Mouse (Mus musculus) lung, embryonic 16.5 days (tissue): ENCODE measurements around the gene Apof. TPM values are rescaled to one million over a fixed set of nuclear protein-coding genes. Genes with fewer than 3 reads are reported as not detected.
"Not testable (repeated sequence)": the region's sequence is repeated elsewhere in the genome, so short reads cannot be mapped to it uniquely, and the experiment has no call there.

Source experiments
- ATAC-seq: fragments of 200-750 bp; cut with Nextera tagmentation; 2 replicates; pipeline ENCODE4 v1.8.0; 2017; ENCODE audit warnings: low read depth, mild to moderate bottlenecking, moderate library complexity
- H3K27ac ChIP-seq: fragments of 300-500 bp; sonication (generic); 2 replicates; pipeline ENCODE4 v1.5.1; 2014; ENCODE audit warnings: mild to moderate bottlenecking, control low read depth, low read length
- H3K27me3 ChIP-seq: fragments of 300-500 bp; sonication (generic); 2 replicates; pipeline ENCODE4 v1.6.1; 2014; ENCODE audit warnings: low read depth, low read length, mixed read lengths; ENCODE audit not compliant: control insufficient read depth, insufficient read depth
- H3K36me3 ChIP-seq: fragments of 300-500 bp; sonication (generic); 2 replicates; pipeline ENCODE4 v1.6.1; 2014; ENCODE audit warnings: low read length; ENCODE audit not compliant: control insufficient read depth, insufficient read depth
- H3K4me1 ChIP-seq: fragments of 300-500 bp; sonication (generic); replicated peaks from 2 replicates; pipeline ENCODE4 v1.6.1; 2014; ENCODE audit warnings: low read length, mixed read lengths; ENCODE audit not compliant: control insufficient read depth, insufficient read depth
- H3K4me2 ChIP-seq: fragments of 300-500 bp; sonication (generic); 2 replicates; pipeline ENCODE4 v1.6.1; 2014; ENCODE audit warnings: low read depth, low read length, control low read depth
- H3K4me3 ChIP-seq: fragments of 300-500 bp; sonication (generic); 2 replicates; pipeline ENCODE4 v1.5.1; 2014; ENCODE audit warnings: mild to moderate bottlenecking, low read length, control low read depth
- H3K9ac ChIP-seq: fragments of 300-500 bp; sonication (generic); 2 replicates; pipeline ENCODE4 v1.6.1; 2014; ENCODE audit warnings: low read length, control low read depth
- H3K9me3 ChIP-seq: fragments of 300-500 bp; sonication (generic); 2 replicates; pipeline ENCODE4 v1.6.1; 2016; ENCODE audit warnings: low read length; ENCODE audit not compliant: control insufficient read depth
- WGBS: fragments of 180-500 bp; shearing (Covaris S2); extraction: QIAGEN DNeasy Blood & Tissue Kit; methylation state at CpG from one replicate; pipeline ENCODE4 v1.1.7; 2014; 5-methylcytosine and 5-hydroxymethylcytosine counted together
- polyA plus RNA-seq: library from polyadenylated mRNA; unstranded; fragments of >200 nt; fragmentation: Nextera tagmentation; extraction: Ambion mirVana; gene quantifications from 2 replicates; pipeline ENCODE4 v1.2.1, GENCODE M21; 2015

The Apof gene
- polyA plus RNA-seq, 1 experiment from 2014 or later: 0.43 TPM

- H3K4me1 ChIP-seq: no peaks in the 10 kb centered on the region
- no peaks in the 10 kb centered on the region for H3K9me3 ChIP-seq
- no peak overlapping the region for H3K4me2 ChIP-seq
- no peak overlapping the region for H3K27ac ChIP-seq
- H3K36me3 ChIP-seq: peaks cover 28% of the 10 kb centered on the region
- H3K9ac ChIP-seq: no peak overlapping the region
- 63% methylated on average over 31 of the region's 31 CpGs for WGBS
- no peak overlapping the region for H3K4me3 ChIP-seq
- H3K27me3 ChIP-seq: no peaks in the 10 kb centered on the region
- peak; percentile 41; the same call in 1 of the 2 replicates for ATAC-seq
Observed at GRCm38 (mm10) chr10:128283604-128284579, 15.4 kb downstream of the Apof start.

DNA sequence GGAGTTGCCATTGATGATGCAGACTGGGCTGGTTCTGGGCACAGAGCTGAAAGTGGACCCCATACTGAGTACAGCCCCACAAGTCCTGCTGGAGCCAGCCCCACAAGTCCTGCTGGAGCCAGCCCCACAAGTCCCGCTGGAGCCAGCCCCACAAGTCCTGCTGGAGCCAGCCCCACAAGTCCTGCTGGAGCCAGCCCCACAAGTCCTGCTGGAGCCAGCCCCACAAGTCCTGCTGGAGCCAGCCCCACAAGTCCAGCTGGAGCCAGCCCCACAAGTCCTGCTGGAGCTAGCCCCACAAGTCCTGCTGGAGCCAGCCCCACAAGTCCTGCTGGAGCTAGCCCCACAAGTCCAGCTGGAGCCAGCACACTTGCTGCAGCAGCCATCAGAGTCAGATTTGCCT, 22.1 kb downstream of the Apof start:
- H3K27ac ChIP-seq, H3K36me3 ChIP-seq, H3K4me2 ChIP-seq, ATAC-seq, H3K4me1 ChIP-seq, H3K4me3 ChIP-seq, H3K9me3 ChIP-seq, H3K27me3 ChIP-seq, H3K9ac ChIP-seq: not testable (repeated sequence)
- WGBS: 82% methylated on average over 1 of the region's 1 CpGs

DNA sequence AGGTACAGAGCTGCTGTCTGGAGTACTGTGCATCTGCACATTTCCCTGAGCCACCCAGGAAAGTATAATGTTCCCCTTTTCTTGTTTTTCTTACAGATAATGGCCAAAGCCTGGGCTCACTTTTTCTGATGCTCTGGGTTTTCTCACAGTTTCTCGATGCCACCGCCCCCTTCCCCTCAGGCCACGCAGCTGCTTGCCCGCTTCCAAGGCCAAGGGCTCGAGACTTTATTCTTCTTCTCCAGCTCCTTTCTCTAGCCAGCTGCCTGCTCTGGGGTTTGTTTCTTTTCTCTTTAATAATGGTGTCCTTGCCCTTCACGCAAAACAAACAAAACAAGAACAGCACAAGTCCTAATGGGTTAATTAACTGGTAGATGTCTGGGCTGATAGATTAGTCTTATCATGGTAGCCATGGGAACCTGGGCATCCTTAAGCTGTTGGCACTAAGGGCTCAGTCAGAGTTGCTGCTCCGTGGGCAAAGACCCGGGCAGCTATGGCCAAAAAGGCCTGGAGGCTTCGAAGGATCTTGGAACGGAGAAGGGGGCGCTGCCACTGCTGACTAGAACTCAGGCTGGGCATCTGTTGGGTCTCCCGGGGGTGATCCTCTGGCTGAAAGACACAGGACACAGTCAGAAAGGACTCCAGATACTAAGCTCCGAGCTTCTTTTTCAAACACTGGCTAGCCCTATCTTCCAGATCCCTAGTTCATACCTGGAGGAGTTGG, 28.1 kb downstream of the Apof start:
- Histone ChIP-seq H3K36me3 (peaks cover 2% of the 10 kb centered on the region), H3K4me2 (no peak overlapping the region), H3K27me3 (no peaks in the 10 kb centered on the region), H3K4me3 (no peak overlapping the region), H3K9ac (no peak overlapping the region), H3K27ac (no peak overlapping the region), H3K4me1 (peaks cover 9% of the 10 kb centered on the region), H3K9me3 (no peaks in the 10 kb centered on the region)
- 67% methylated on average over 13 of the region's 13 CpGs for WGBS
- ATAC-seq: no peak

DNA sequence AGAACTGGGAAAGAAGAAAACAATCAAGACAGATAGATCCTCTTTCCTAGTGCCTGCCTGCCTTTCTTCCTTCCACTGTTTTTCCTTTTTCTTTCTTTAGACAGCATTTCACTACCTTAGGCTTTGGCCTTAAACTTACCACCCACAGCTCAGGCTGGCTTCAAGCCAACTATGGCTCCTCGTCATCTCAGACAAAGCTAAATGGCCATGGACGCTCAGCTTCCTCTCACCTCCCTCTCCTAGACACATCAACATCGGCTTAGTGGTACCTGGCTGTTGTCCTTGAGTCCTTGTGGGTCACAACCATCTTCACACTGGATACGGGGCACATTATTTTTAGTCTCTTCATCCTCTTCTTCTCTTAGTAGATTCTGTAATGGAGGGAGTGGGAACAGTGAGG, 28.8 kb downstream of the Apof start:
- Histone ChIP-seq H3K9ac (0 out of 2 replicates have a peak overlapping the region, but pooled peaks have one; percentile 25), H3K4me1 (peaks cover 10% of the 10 kb centered on the region), H3K36me3 (no peaks in the 10 kb centered on the region), H3K27ac (no peak overlapping the region), H3K9me3 (no peaks in the 10 kb centered on the region), H3K4me2 (no peak overlapping the region), H3K4me3 (no peak overlapping the region), H3K27me3 (no peaks in the 10 kb centered on the region)
- ATAC-seq: no peak
- 46% methylated on average over 4 of the region's 4 CpGs for WGBS

DNA sequence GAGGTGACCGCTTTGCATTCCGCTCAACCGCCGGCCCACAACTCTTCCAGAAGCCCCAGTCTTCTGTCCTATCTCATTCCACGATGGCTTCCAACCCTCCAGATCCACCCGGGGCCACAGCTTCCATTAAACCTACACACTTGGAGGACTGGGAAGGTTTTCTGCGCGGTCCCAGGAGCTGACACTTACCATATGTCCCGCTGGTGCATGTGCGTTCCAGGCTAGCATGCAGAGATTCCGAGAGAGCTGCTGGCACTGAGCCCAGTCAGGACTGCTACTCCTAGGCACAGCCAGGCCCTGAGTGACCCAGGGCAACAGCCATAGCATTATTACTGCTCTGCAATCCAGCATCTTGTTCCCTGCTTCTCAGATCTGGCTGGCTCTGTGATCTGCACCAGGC, 29.2 kb downstream of the Apof start:
- no peak overlapping the region for H3K4me2 ChIP-seq
- 0 out of 2 replicates have a peak overlapping the region, but pooled peaks have one; percentile 25 for H3K9ac ChIP-seq
- no peaks in the 10 kb centered on the region for H3K27me3 ChIP-seq
- WGBS: 57% methylated on average over 11 of the region's 11 CpGs
- no peaks in the 10 kb centered on the region for H3K9me3 ChIP-seq
- H3K4me1 ChIP-seq: peaks cover 13% of the 10 kb centered on the region
- peak; percentile 86 for ATAC-seq
- no peak overlapping the region for H3K27ac ChIP-seq
- no peak overlapping the region for H3K4me3 ChIP-seq
- no peaks in the 10 kb centered on the region for H3K36me3 ChIP-seq

- no peak overlapping the region for H3K27ac ChIP-seq
- no peak overlapping the region for H3K4me3 ChIP-seq
- no peak for ATAC-seq
- no peaks in the 10 kb centered on the region for H3K36me3 ChIP-seq
- 61% methylated on average over 6 of the region's 6 CpGs for WGBS
- H3K9ac ChIP-seq: no peak overlapping the region
- H3K27me3 ChIP-seq: no peaks in the 10 kb centered on the region
- H3K4me1 ChIP-seq: peaks cover 13% of the 10 kb centered on the region
- no peaks in the 10 kb centered on the region for H3K9me3 ChIP-seq
- H3K4me2 ChIP-seq: no peak overlapping the region
Observed at GRCm38 (mm10) chr10:128298243-128298642, 29.8 kb downstream of the Apof start.

- ATAC-seq: no peak
- H3K4me1 ChIP-seq: peaks cover 13% of the 10 kb centered on the region
- H3K9me3 ChIP-seq: no peaks in the 10 kb centered on the region
- no peak within 1 kb of the TSS for H3K4me3 ChIP-seq
- WGBS: 72% methylated on average over 11 of the region's 11 CpGs
- no peak within 1 kb of the TSS for H3K27ac ChIP-seq
- H3K4me2 ChIP-seq: no peak within 1 kb of the TSS
- H3K27me3 ChIP-seq: no peaks in the 10 kb centered on the region
- no peaks in the 10 kb centered on the region for H3K36me3 ChIP-seq
- H3K9ac ChIP-seq: 0 out of 2 replicates have a peak within 1 kb of the TSS, but pooled peaks have one; percentile 25
Observed at GRCm38 (mm10) chr10:128298702-128299171, 30.3 kb downstream of the Apof start, which contains the start of gene Il23a. TSS of gene Il23a (minus strand) at chr10:128298752.

GRCm38 (mm10) chr10:128302357-128302756, 33.9 kb downstream of the Apof start:
- no peaks in the 10 kb centered on the region for H3K9me3 ChIP-seq
- H3K4me2 ChIP-seq: peak overlapping the region; percentile 67
- 36% methylated on average over 3 of the region's 3 CpGs for WGBS
- H3K27ac ChIP-seq: peak overlapping the region; percentile 97
- H3K4me1 ChIP-seq: peaks cover 16% of the 10 kb centered on the region
- H3K9ac ChIP-seq: peak overlapping the region; percentile 88
- H3K4me3 ChIP-seq: peak overlapping the region; percentile 67
- H3K27me3 ChIP-seq: no peaks in the 10 kb centered on the region
- no peak for ATAC-seq
- no peaks in the 10 kb centered on the region for H3K36me3 ChIP-seq

- Histone ChIP-seq H3K27ac (peak overlapping the region; percentile 97), H3K27me3 (no peaks in the 10 kb centered on the region), H3K4me3 (peak overlapping the region; percentile 67), H3K4me1 (peaks cover 12% of the 10 kb centered on the region), H3K36me3 (no peaks in the 10 kb centered on the region), H3K9me3 (no peaks in the 10 kb centered on the region), H3K9ac (peak overlapping the region; percentile 88), H3K4me2 (peak overlapping the region; percentile 67)
- peak; percentile 35 for ATAC-seq
- under 1% methylated on average over 9 of the region's 9 CpGs for WGBS
Observed at GRCm38 (mm10) chr10:128302785-128303125, 34.3 kb downstream of the Apof start.
